Mouse (Mus musculus) heart, adult 2 months (tissue): ENCODE measurements around the gene Tmem110. TPM values are rescaled to one million over a fixed set of nuclear protein-coding genes. Genes with fewer than 3 reads are reported as not detected.

ENCODE experiments used
- DNase-seq, 2 experiments: peaks; one replicate each; pipeline ENCODE4 v3.0.0; 2021
- H3K27ac ChIP-seq: fragments of 200-600 bp; 2 replicates; pipeline ENCODE4 v1.8.1; 2022
- H3K27me3 ChIP-seq: fragments of 200-500 bp; 2 replicates; pipeline ENCODE4 v1.6.1; 2012; ENCODE audit warnings: mild to moderate bottlenecking, low read length, inconsistent platforms, mixed read lengths; ENCODE audit not compliant: control insufficient read depth, insufficient read depth
- H3K36me3 ChIP-seq: fragments of 200-500 bp; 2 replicates; pipeline ENCODE4 v1.6.1; 2012; ENCODE audit warnings: low read length, inconsistent platforms; ENCODE audit not compliant: control insufficient read depth, insufficient read depth
- H3K4me1 ChIP-seq: fragments of 200-500 bp; 2 replicates; pipeline ENCODE4 v1.6.1; 2011; ENCODE audit warnings: low read length; ENCODE audit not compliant: control insufficient read depth, insufficient read depth
- H3K4me3 ChIP-seq: fragments of 200-600 bp; 2 replicates; pipeline ENCODE4 v1.8.1; 2022
- H3K79me2 ChIP-seq: fragments of 200-500 bp; replicated peaks from 2 replicates; pipeline ENCODE4 v1.6.1; 2012; ENCODE audit warnings: mild to moderate bottlenecking, inconsistent platforms, low read length, moderate library complexity, mixed read lengths; ENCODE audit not compliant: control insufficient read depth, insufficient read depth
- H3K9ac ChIP-seq: fragments of 200-500 bp; 2 replicates; pipeline ENCODE4 v1.6.1; 2012; ENCODE audit warnings: low read depth, mild to moderate bottlenecking, control low read depth, inconsistent platforms, low read length, mixed read lengths
- CTCF ChIP-seq: fragments of 200-600 bp; IDR thresholded peaks from 2 replicates; pipeline ENCODE4 v1.8.1; 2022; ENCODE audit warnings: antibody characterized with exemption, mild to moderate bottlenecking, moderate library complexity
- EP300 ChIP-seq: fragments of 200-500 bp; IDR thresholded peaks from 2 replicates; pipeline ENCODE4 v1.6.1; 2011; ENCODE audit warnings: low read depth, low read length, control low read depth; ENCODE audit not compliant: insufficient read depth
- POLR2A ChIP-seq: fragments of 200-500 bp; IDR thresholded peaks from 2 replicates; pipeline ENCODE4 v1.6.1; 2011; ENCODE audit warnings: mild to moderate bottlenecking, low read depth, low read length, control low read depth; ENCODE audit not compliant: insufficient read depth
- WGBS: fragments of 180-500 bp; shearing (Covaris S2); methylation state at CpG from one replicate; pipeline ENCODE4 v1.1.7; 2018; 5-methylcytosine and 5-hydroxymethylcytosine counted together
- intact Hi-C: fragments of 180-260 bp; cut with DNase I; formaldehyde crosslinking; loops from one replicate; pipeline ENCODE4 v1.15.1; 2025
- polyA plus RNA-seq: library from polyadenylated mRNA; depleted of rRNA; stranded (reverse); fragments of >200 nt; gene quantifications from 2 replicates; pipeline ENCODE4 v1.2.3, GENCODE M21; 2012; rRNA removed
- total RNA-seq, 2 experiments: library from RNA; stranded (reverse); gene quantifications; 2 replicates each; pipeline ENCODE4 v1.2.3; 2021

Gene Tmem110
- total and polyA plus RNA-seq, 3 experiments = 7.3 to 13.1 (median 9.4) TPM

DNA sequence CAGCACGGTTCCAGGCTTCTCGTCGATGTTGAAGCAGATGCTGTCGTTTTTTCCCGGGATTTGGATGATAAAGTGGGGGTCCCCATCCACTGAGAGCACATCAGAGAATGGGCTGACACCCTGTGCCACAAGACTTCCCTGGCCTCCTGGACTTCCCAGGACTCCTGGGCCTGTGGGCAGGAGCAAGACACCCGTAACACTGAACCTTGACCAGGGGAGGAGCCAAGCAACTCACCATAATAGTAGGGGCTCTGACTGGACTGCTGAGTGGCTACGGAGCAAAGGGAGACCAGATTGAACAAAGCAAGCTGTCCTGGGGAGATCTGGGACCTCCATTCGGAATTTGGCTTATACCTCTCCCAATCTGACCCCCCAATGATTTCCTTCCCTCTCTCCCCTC lies 87.3 kb downstream of the Tmem110 start:
- Histone ChIP-seq H3K27me3 (no peaks in the 10 kb centered on the region), H3K4me1 (no peaks in the 10 kb centered on the region), H3K4me3 (no peak overlapping the region), H3K9ac (no peak overlapping the region), H3K27ac (no peak overlapping the region), H3K36me3 (no peaks in the 10 kb centered on the region), H3K79me2 (no peaks in the 10 kb centered on the region)
- 79% methylated on average over 8 of the region's 8 CpGs for WGBS
- no peak for DNase-seq
- intact Hi-C loops = no loop called here
- TF ChIP-seq CTCF (no peak), POLR2A (no peak), EP300 (no peak)

DNA sequence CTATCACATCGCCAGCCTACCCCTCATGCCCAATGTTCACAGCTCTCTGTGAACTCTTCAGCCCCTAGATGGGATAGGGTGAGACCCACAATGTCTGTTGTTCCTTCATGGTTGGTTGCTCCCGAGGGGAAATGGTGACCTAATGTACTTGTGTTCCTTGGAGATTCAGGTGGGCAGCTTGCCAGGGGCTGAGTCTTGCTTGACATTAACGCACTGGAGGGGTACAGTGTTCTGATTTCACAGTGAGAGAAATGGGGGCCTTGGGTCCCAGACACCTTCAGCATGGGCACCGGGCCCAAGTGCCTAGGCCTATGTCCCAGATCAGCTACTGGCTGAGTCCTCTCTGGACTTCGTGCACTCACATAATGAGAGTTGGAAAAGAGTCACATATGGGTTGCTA lies 88.0 kb downstream of the Tmem110 start:
- Histone ChIP-seq H3K27me3 (no peaks in the 10 kb centered on the region), H3K27ac (no peak overlapping the region), H3K9ac (no peak overlapping the region), H3K4me1 (no peaks in the 10 kb centered on the region), H3K36me3 (no peaks in the 10 kb centered on the region), H3K79me2 (no peaks in the 10 kb centered on the region), H3K4me3 (no peak overlapping the region)
- no peak for DNase-seq
- 67% methylated on average over 5 of the region's 5 CpGs for WGBS
- TF ChIP-seq POLR2A (no peak), CTCF (no peak), EP300 (no peak)
- intact Hi-C loops = no loop called here

DNA sequence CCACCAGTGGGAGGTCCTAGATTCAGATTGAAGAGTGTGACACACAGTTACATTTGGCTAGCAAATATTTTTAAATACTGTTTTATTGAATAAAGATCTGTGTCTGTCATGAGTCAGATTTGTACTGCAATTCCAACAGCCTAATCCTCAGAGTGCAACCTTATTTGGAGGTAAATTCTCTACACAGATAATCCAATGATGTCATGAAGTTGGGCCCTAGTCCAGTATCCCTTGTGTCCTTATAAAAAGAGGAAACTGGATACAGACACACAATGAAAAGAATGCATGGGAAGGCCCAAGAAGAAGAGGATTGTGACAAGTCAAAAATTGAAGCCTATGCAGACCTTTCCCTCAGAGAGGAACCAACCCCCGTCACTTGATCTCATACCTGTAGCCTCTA lies 91.1 kb downstream of the Tmem110 start:
- intact Hi-C loops = no loop called here
- no peaks in the 10 kb centered on the region for H3K4me1 ChIP-seq

DNA sequence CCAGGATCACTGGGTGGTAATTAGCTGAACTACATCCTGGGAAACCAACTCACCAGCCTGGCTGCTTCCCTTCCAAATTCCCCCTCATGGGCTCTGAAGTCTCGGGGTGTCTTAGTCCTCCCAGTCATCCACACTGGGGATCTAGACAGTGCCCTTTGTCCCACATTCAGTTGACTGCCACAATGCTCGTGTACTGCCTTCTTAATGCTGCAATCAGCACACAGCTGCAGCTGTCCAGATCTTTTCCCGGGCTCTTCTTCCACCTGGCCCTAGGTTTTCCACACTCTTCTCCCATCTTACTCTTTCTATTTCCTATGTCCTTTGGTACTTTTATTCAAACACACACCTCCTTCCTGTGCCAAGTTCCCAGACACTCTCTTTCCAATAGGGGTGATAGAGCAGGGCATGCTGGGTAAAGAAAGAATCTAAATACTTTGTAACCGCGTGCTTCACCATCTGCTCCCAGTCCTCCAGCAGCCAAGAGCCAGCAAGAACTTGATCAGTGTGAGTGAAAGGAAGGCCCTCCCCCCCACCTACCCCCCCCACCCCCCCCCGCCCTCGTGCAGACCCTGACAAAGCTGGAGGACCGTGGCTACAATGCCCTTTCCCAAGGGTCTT lies 96.8 kb downstream of the Tmem110 start:
- TF ChIP-seq CTCF (no peak), EP300 (no peak), POLR2A (no peak)
- no peaks in the 10 kb centered on the region for H3K36me3 ChIP-seq
- WGBS = 40% methylated on average over 8 of the region's 8 CpGs
- no peaks in the 10 kb centered on the region for H3K27me3 ChIP-seq
- DNase-seq = no peak
- no peaks in the 10 kb centered on the region for H3K79me2 ChIP-seq
- no peak overlapping the region for H3K9ac ChIP-seq
- H3K4me1 ChIP-seq = no peaks in the 10 kb centered on the region
- no peak overlapping the region for H3K27ac ChIP-seq
- intact Hi-C loops = no loop called here
- H3K4me3 ChIP-seq = no peak overlapping the region

More for the DNA sequence above, 91.1 kb downstream of the Tmem110 start:
- H3K79me2 ChIP-seq = no peaks in the 10 kb centered on the region
- 63% methylated on average over 1 of the region's 1 CpGs for WGBS
- TF ChIP-seq CTCF = no peak
- no peak for TF ChIP-seq POLR2A
- TF ChIP-seq EP300 = no peak
- no peaks in the 10 kb centered on the region for H3K36me3 ChIP-seq
- H3K27ac ChIP-seq = no peak overlapping the region
- H3K27me3 ChIP-seq = no peaks in the 10 kb centered on the region
- H3K4me3 ChIP-seq = no peak overlapping the region
- no peak overlapping the region for H3K9ac ChIP-seq
- DNase-seq = no peak

GRCm38 (mm10) chr14:30923375-30924105 lies 98.2 kb downstream of the Tmem110 start, which contains the start of gene Itih3:
TSS of gene Itih3 (minus strand) at chr14:30923760.
- no peaks in the 10 kb centered on the region for H3K4me1 ChIP-seq
- H3K4me3 ChIP-seq = no peak within 1 kb of the TSS
- no peak for TF ChIP-seq EP300
- no peak for TF ChIP-seq CTCF
- TF ChIP-seq POLR2A = no peak
- H3K27ac ChIP-seq = no peak within 1 kb of the TSS
- WGBS = 34% methylated on average over 6 of the region's 6 CpGs
- H3K27me3 ChIP-seq = no peaks in the 10 kb centered on the region
- no peaks in the 10 kb centered on the region for H3K36me3 ChIP-seq
- no peak for DNase-seq
- no peaks in the 10 kb centered on the region for H3K79me2 ChIP-seq
- intact Hi-C loops = no loop called here
- H3K9ac ChIP-seq = no peak within 1 kb of the TSS

- intact Hi-C loops = no loop called here
- no peaks in the 10 kb centered on the region for H3K79me2 ChIP-seq
- no peak overlapping the region for H3K4me3 ChIP-seq
- DNase-seq = no peak
- WGBS = 91% methylated on average over 3 of the region's 3 CpGs
- H3K36me3 ChIP-seq = no peaks in the 10 kb centered on the region
- no peak overlapping the region for H3K9ac ChIP-seq
- H3K27me3 ChIP-seq = no peaks in the 10 kb centered on the region
- no peak overlapping the region for H3K27ac ChIP-seq
- H3K4me1 ChIP-seq = no peaks in the 10 kb centered on the region
- TF ChIP-seq POLR2A = no peak
- no peak for TF ChIP-seq EP300
- TF ChIP-seq CTCF = no peak
These were observed 100.1 kb downstream of the Tmem110 start for GRCm38 (mm10) chr14:30925492-30925891.

Other genes with a start within 250 kb of the Tmem110 start
- gene Prkcd, start 199.4 kb upstream of the Tmem110 start, total RNA-seq = 10 to 100 TPM; 10.4 to 12.6 TPM
- gene Prkcd, start 199.4 kb upstream of the Tmem110 start, polyA plus RNA-seq = 31.5 and 31.7 TPM in 2 replicates
- 1 to 10 TPM; 6.1 to 8.1 TPM for gene Rft1, start 171.2 kb upstream of the Tmem110 start, total RNA-seq
- gene Rft1, start 171.2 kb upstream of the Tmem110 start, polyA plus RNA-seq = 8.8 and 13.0 TPM in 2 replicates
- gene Sfmbt1, start 110.7 kb upstream of the Tmem110 start, total RNA-seq = 10 to 100 TPM; 12.9 to 14.2 TPM
- gene Sfmbt1, start 110.7 kb upstream of the Tmem110 start, polyA plus RNA-seq = 1.6 and 2.8 TPM in 2 replicates
- gene Mustn1, start 53.6 kb downstream of the Tmem110 start, total RNA-seq = 10 to 100 TPM; 14.4 to 15.9 TPM
- 13.6 and 17.7 TPM in 2 replicates for gene Mustn1, start 53.6 kb downstream of the Tmem110 start, polyA plus RNA-seq
- 1 to 10 TPM; 7.1 to 7.3 TPM for gene Itih4, start 60.9 kb downstream of the Tmem110 start, total RNA-seq
- 4.7 and 7.0 TPM in 2 replicates for gene Itih4, start 60.9 kb downstream of the Tmem110 start, polyA plus RNA-seq
- under 1 TPM; 0.82 to 0.86 TPM for gene Itih3, start 98.2 kb downstream of the Tmem110 start, total RNA-seq
- 0.25 and 0.44 TPM in 2 replicates for gene Itih3, start 98.2 kb downstream of the Tmem110 start, polyA plus RNA-seq
- gene Itih1, start 117.7 kb downstream of the Tmem110 start, total RNA-seq = not detected
- 0.04 and 0.09 TPM in 2 replicates for gene Itih1, start 117.7 kb downstream of the Tmem110 start, polyA plus RNA-seq
- gene Nek4, start 125.8 kb downstream of the Tmem110 start, total RNA-seq = 1 to 10 TPM; 4.0 to 5.6 TPM
- 1.7 and 3.2 TPM in 2 replicates for gene Nek4, start 125.8 kb downstream of the Tmem110 start, polyA plus RNA-seq
- 10 to 100 TPM; 24.6 to 25.1 TPM for gene Glt8d1, start 175.8 kb downstream of the Tmem110 start, total RNA-seq
- gene Glt8d1, start 175.8 kb downstream of the Tmem110 start, polyA plus RNA-seq = 18.4 and 30.1 TPM in 2 replicates
- gene Spcs1, start 176.1 kb downstream of the Tmem110 start, total RNA-seq = 100 to 1,000 TPM; 123 to 137 TPM
- 145 and 289 TPM in 2 replicates for gene Spcs1, start 176.1 kb downstream of the Tmem110 start, polyA plus RNA-seq
- 10 to 100 TPM; 49.6 to 52.8 TPM for gene Pbrm1, start 193.5 kb downstream of the Tmem110 start, total RNA-seq
- gene Pbrm1, start 193.5 kb downstream of the Tmem110 start, polyA plus RNA-seq = 7.7 and 15.7 TPM in 2 replicates
- 10 to 100 TPM; 26.2 to 27.6 TPM for gene Gnl3, start 193.6 kb downstream of the Tmem110 start, total RNA-seq
- gene Gnl3, start 193.6 kb downstream of the Tmem110 start, polyA plus RNA-seq = 8.1 and 19.2 TPM in 2 replicates